Mouse (Mus musculus) ES-Bruce4 (cell line): ENCODE measurements around the gene Ttc38. TPM values are rescaled to one million over a fixed set of nuclear protein-coding genes. Genes with fewer than 3 reads are reported as not detected.

Experiments
- H3K27ac ChIP-seq: 2 replicates; pipeline ENCODE4 v1.5.1; 2012; ENCODE audit warnings: low read length, inconsistent platforms; ENCODE audit not compliant: insufficient read depth
- H3K27me3 ChIP-seq: 2 replicates; pipeline ENCODE4 v1.6.1; 2012; ENCODE audit warnings: mild to moderate bottlenecking, low read length, inconsistent platforms; ENCODE audit not compliant: control insufficient read depth, poor library complexity, insufficient read depth, severe bottlenecking
- H3K36me3 ChIP-seq: 2 replicates; pipeline ENCODE4 v1.6.1; 2012; ENCODE audit warnings: inconsistent platforms, mild to moderate bottlenecking, low read length, moderate library complexity; ENCODE audit not compliant: control insufficient read depth, poor library complexity, insufficient read depth, severe bottlenecking
- H3K4me1 ChIP-seq: one replicate; pipeline ENCODE4 v1.8.1; 2011; ENCODE audit warnings: low read length; ENCODE audit not compliant: control insufficient read depth, insufficient read depth
- H3K4me3 ChIP-seq: 2 replicates; pipeline ENCODE4 v1.5.1; 2011; ENCODE audit warnings: low read depth, mild to moderate bottlenecking, low read length
- H3K9ac ChIP-seq: 2 replicates; pipeline ENCODE4 v1.6.1; 2012; ENCODE audit warnings: low read depth, mild to moderate bottlenecking, inconsistent platforms; ENCODE audit not compliant: poor library complexity, severe bottlenecking
- H3K9me3 ChIP-seq: replicated peaks from 2 replicates; pipeline ENCODE4 v1.6.1; 2012; ENCODE audit warnings: mild to moderate bottlenecking, low read length, inconsistent platforms; ENCODE audit not compliant: control insufficient read depth, poor library complexity, insufficient read depth, severe bottlenecking
- CTCF ChIP-seq: IDR thresholded peaks from one replicate; pipeline ENCODE4 v1.8.1; 2011; ENCODE audit warnings: low read depth, low read length
- EP300 ChIP-seq: IDR thresholded peaks from 2 replicates; pipeline ENCODE4 v1.6.1; 2011; ENCODE audit warnings: low read depth, low read length; ENCODE audit not compliant: insufficient read depth
- POLR2A ChIP-seq: IDR thresholded peaks from one replicate; pipeline ENCODE4 v1.8.1; 2011; ENCODE audit warnings: low read length; ENCODE audit not compliant: insufficient read depth
- polyA plus RNA-seq: library from polyadenylated mRNA; stranded (reverse); fragments of >200 nt; gene quantifications from 2 replicates; pipeline ENCODE4 v1.2.4, GENCODE M21; 2011; ENCODE audit warnings: low read depth; ENCODE audit not compliant: missing spikeins, insufficient read depth, insufficient read length

The Ttc38 gene
- polyA plus RNA-seq: 4.4 and 6.3 TPM in 2 replicates

GRCm38 (mm10) chr15:85831954-85832590 is at the start of gene Ttc38:
Gene Ttc38, plus strand, starts transcription at chr15:85832306.
- Histone ChIP-seq H3K27ac (no peak within 1 kb of the TSS), H3K4me1 (no peaks in the 10 kb centered on the region)
- TF ChIP-seq POLR2A: peak; percentile 84
- no peak for TF ChIP-seq CTCF

GRCm38 (mm10) chr15:85783146-85783545 is 49.0 kb upstream of the Ttc38 start:
- H3K27ac ChIP-seq: no peak overlapping the region
- H3K4me3 ChIP-seq: no peak overlapping the region
- TF ChIP-seq CTCF (peak; percentile 9), POLR2A (no peak)

More at GRCm38 (mm10) chr15:85831954-85832590, at the start of gene Ttc38:
- Histone ChIP-seq H3K9ac (peak within 1 kb of the TSS; percentile 22), H3K27me3 (no peaks in the 10 kb centered on the region), H3K9me3 (no peaks in the 10 kb centered on the region), H3K36me3 (no peaks in the 10 kb centered on the region), H3K4me3 (peak within 1 kb of the TSS; percentile 78)

DNA sequence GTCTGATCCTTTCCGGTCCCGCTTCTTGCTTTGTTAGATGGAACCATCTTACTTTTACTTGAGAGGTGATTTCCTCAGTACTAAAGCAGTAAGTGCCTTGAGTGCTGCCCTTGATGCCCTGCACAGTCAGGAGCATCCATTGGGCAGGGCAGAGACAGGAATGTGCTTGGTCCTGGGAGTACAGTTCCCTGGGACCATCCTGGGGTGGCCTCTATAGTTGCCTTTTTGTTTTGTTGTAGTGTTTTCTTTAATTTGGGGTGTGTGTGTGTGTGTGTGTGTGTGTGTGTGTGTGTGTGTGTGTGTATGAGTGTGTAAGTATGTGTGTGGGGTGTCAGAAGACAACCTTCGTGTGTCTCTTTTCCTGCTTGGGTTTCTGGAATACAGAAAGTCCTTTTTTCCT is 47.8 kb upstream of the Ttc38 start:
- H3K4me1 ChIP-seq: no peaks in the 10 kb centered on the region
- H3K36me3 ChIP-seq: no peaks in the 10 kb centered on the region
- no peak overlapping the region for H3K9ac ChIP-seq
- no peaks in the 10 kb centered on the region; the same call in 1 of the 2 replicates for H3K27me3 ChIP-seq
- no peak overlapping the region for H3K4me3 ChIP-seq
- no peaks in the 10 kb centered on the region for H3K9me3 ChIP-seq
- TF ChIP-seq CTCF (no peak), POLR2A (no peak), EP300 (no peak)
- no peak overlapping the region for H3K27ac ChIP-seq

More at GRCm38 (mm10) chr15:85783146-85783545, 49.0 kb upstream of the Ttc38 start:
- Histone ChIP-seq H3K9ac (no peak overlapping the region), H3K27me3 (no peaks in the 10 kb centered on the region; the same call in 1 of the 2 replicates), H3K9me3 (no peaks in the 10 kb centered on the region), H3K4me1 (no peaks in the 10 kb centered on the region), H3K36me3 (no peaks in the 10 kb centered on the region)

DNA sequence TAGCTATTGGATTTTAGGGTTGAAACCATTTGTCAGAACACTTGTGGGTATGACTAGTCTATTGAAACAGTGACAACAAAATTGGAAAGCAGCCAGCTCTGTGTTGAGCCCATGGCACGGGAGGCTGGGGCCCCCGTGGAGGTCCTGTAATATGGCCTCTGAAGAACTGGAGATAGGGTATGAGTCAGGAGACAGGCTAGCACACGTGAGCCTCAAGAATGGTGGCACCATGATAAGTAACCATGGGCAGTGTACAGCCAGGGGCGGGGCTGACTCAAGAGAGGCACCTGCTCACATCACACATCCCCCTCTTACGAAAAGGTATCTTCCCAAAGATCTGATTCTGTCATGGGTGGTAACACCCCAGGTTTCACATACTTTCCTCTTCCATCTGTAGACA is 45.4 kb upstream of the Ttc38 start:
- Histone ChIP-seq H3K36me3 (no peaks in the 10 kb centered on the region), H3K27ac (no peak overlapping the region), H3K4me1 (no peaks in the 10 kb centered on the region), H3K27me3 (no peaks in the 10 kb centered on the region), H3K9me3 (no peaks in the 10 kb centered on the region), H3K9ac (no peak overlapping the region), H3K4me3 (no peak overlapping the region)
- TF ChIP-seq CTCF (no peak), EP300 (no peak), POLR2A (no peak)

DNA sequence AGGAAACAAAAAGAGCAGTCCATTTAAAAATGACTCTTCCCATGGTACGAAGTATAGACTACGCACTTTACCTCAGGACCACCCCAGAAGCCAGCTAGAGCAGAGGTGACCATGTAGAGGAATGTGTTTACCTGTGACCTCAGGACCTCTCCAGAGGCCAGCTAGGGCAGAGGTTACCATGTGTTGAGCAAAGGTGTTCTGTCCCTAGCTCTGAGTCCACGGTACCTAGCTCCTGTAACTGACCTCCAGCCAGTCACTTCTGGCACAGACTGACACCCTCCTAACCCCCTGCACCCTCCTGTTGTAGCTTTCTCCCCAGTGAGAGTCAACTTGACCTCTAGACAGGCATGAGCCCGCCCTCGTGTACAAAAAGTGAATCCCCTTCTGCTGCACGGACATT is 44.6 kb upstream of the Ttc38 start:
- H3K27me3 ChIP-seq: no peaks in the 10 kb centered on the region
- TF ChIP-seq CTCF (no peak), POLR2A (no peak), EP300 (no peak)
- no peak overlapping the region for H3K27ac ChIP-seq
- H3K4me1 ChIP-seq: no peaks in the 10 kb centered on the region
- H3K4me3 ChIP-seq: no peak overlapping the region
- H3K9ac ChIP-seq: no peak overlapping the region
- no peaks in the 10 kb centered on the region for H3K36me3 ChIP-seq
- no peaks in the 10 kb centered on the region for H3K9me3 ChIP-seq

DNA sequence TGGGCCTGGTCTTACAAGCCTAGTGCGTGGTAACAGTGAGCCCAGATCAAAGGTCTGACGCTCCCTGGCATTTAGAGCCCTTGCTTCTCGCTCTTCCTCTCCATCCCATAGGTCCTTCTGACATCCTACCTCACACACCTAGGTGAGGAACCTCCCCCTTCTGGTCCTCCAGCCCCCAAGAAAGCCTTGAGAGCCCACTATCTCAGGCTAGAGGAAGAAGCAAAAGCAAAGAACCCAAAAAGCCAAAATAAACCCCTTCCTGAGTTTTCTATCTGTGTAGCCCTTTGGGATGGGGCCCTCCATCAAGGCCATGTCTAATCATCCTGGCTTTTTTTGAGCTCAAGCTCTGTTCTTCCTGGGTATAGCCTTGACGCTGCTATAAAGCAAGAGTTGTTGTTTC is 44.1 kb upstream of the Ttc38 start:
- no peak overlapping the region for H3K4me3 ChIP-seq
- no peak for TF ChIP-seq EP300
- no peak for TF ChIP-seq POLR2A
- TF ChIP-seq CTCF: no peak
- H3K4me1 ChIP-seq: no peaks in the 10 kb centered on the region
- no peaks in the 10 kb centered on the region for H3K36me3 ChIP-seq
- H3K9ac ChIP-seq: no peak overlapping the region
- no peak overlapping the region for H3K27ac ChIP-seq
- no peaks in the 10 kb centered on the region for H3K9me3 ChIP-seq
- H3K27me3 ChIP-seq: no peaks in the 10 kb centered on the region
